ENCODE assay signal across 17 mouse cellular contexts in the genomic region with DNA sequence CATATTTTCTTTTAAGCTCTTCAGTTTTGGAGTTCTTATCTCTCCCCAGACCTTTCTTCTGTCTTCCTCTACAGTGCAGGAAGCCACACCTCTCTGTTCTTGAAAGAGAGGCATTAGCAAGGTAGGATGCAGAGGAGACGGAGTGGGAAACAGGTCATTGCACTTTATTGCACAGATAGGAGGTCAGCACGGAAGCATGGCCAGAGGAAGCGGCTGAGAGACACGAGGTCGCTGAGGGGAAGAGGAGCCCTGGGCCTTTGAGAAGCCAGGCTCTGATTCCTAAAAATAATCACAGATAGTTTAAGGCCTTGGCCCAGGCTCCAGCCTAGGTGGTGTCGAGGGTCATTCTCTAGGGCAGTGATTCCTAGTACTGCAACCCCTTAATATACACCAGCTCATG. TPM values are rescaled to one million over a fixed set of nuclear protein-coding genes. Genes with fewer than 3 reads are reported as not detected.
"Had no signal": no experiment of that assay in that cellular context is flagged by ENCODE, and none has a peak within 500 bp of the region (broad histone marks: within the 10 kb centered on the region; RNA-seq: fewer than 3 reads in every experiment).

No protein-coding gene starts in this region.

- H3K4me2 ChIP-seq: limb, embryonic 13.5 days; stomach, embryonic 15.5 days had no signal

- H3K9me3 ChIP-seq: limb, embryonic 13.5 days; stomach, embryonic 15.5 days had no signal

- H3K27ac ChIP-seq: limb, embryonic 13.5 days; liver, embryonic 14.5 days had no signal

- H3K9ac ChIP-seq: limb, embryonic 13.5 days; liver, embryonic 14.5 days; stomach, embryonic 15.5 days had no signal

- DNase-seq: kidney, adult 11 months; kidney, postnatal 10 days; left cerebral cortex, postnatal 4 days; lung, adult 18-20 months; right cerebral cortex, postnatal 4 days; spleen, adult 18-20 months; thymus, postnatal 36 days had no signal

- H3K36me3 ChIP-seq: limb, embryonic 13.5 days; stomach, embryonic 15.5 days had no signal

- H3K4me3 ChIP-seq: limb, embryonic 13.5 days; myocyte; stomach, embryonic 15.5 days had no signal

RNA-seq across cellular contexts. Expression of a gene that starts 22.5 kb away (rescaled TPM):
- polyA plus RNA-seq: intestine, embryonic 14.5 days; liver, adult 2 months; liver, embryonic 14.5 days; lung, embryonic 16.5 days; myocyte had no signal

RNA-seq across cellular contexts. Expression of a gene that starts 36.9 kb away (rescaled TPM):
- polyA plus RNA-seq: intestine, embryonic 14.5 days; large intestine, adult 2 months; limb, embryonic 13.5 days; liver, adult 2 months; liver, embryonic 14.5 days; lung, embryonic 16.5 days; myocyte; neural tube, embryonic 11.5 days; stomach, embryonic 15.5 days; thymus, postnatal 0 days had no signal
